Mouse (Mus musculus) liver, embryonic 14.5 days (tissue): Measurements from ENCODE around the gene Dnah14. TPM values are rescaled to one million over a fixed set of nuclear protein-coding genes. Genes with fewer than 3 reads are reported as not detected.

ENCODE experiments used
- ATAC-seq: fragments of 200-750 bp; cut with Nextera tagmentation; 2 replicates; pipeline ENCODE4 v1.8.0; 2017; ENCODE audit warnings: moderate number of reproducible peaks, mild to moderate bottlenecking, moderate library complexity; ENCODE audit not compliant: insufficient read depth
- DNase-seq, 3 experiments: peaks; one replicate each; pipeline ENCODE4 v3.0.0-alpha.2; 2012 to 2013; ENCODE audit warnings: low read depth in 3 of 3, low spot score in 3 of 3
- H3K27ac ChIP-seq: fragments of 300-500 bp; sonication (generic); 2 replicates; pipeline ENCODE4 v1.5.1; 2014; ENCODE audit warnings: moderate library complexity, mild to moderate bottlenecking, control low read depth, inconsistent platforms
- H3K27me3 ChIP-seq: fragments of 300-500 bp; sonication (generic); 2 replicates; pipeline ENCODE4 v1.6.1; 2014; ENCODE audit warnings: mild to moderate bottlenecking, low read length, moderate library complexity; ENCODE audit not compliant: control insufficient read depth, insufficient read depth
- H3K36me3 ChIP-seq: fragments of 300-500 bp; sonication (generic); replicated peaks from 2 replicates; pipeline ENCODE4 v1.6.1; 2014; ENCODE audit warnings: low read depth; ENCODE audit not compliant: control insufficient read depth, insufficient read depth
- H3K4me1 ChIP-seq, 2 experiments: fragments of 200-500 bp in 1 of 2; fragments of 300-500 bp in 1 of 2; sonication (generic) in 1 of 2; replicated peaks; 2 replicates each; pipeline ENCODE4 v1.6.1; 2012 to 2014; ENCODE audit warnings: antibody characterized with exemption in 1 of 2, inconsistent platforms in 1 of 2, low read length in 1 of 2; ENCODE audit not compliant: control insufficient read depth in 2 of 2, insufficient read depth in 2 of 2
- H3K4me2 ChIP-seq: fragments of 300-500 bp; sonication (generic); 2 replicates; pipeline ENCODE4 v1.6.1; 2014; ENCODE audit warnings: low read depth, mild to moderate bottlenecking, control low read depth, moderate library complexity
- H3K4me3 ChIP-seq, 2 experiments: fragments of 200-500 bp in 1 of 2; fragments of 300-500 bp in 1 of 2; sonication (generic) in 1 of 2; 2 replicates each; pipeline ENCODE4 v1.5.1; 2012 to 2014; ENCODE audit warnings: low read depth in 2 of 2, low read length in 2 of 2, mild to moderate bottlenecking in 2 of 2, control low read depth in 1 of 2, inconsistent platforms in 1 of 2, moderate library complexity in 1 of 2; ENCODE audit not compliant: insufficient read depth in 1 of 2
- H3K9ac ChIP-seq: fragments of 300-500 bp; sonication (generic); replicated peaks from 2 replicates; pipeline ENCODE4 v1.6.1; 2014; ENCODE audit warnings: mild to moderate bottlenecking, control low read depth, moderate library complexity
- H3K9me3 ChIP-seq: fragments of 300-500 bp; sonication (generic); 2 replicates; pipeline ENCODE4 v1.6.1; 2016; ENCODE audit warnings: low read length, mixed read lengths; ENCODE audit not compliant: control insufficient read depth
- CTCF ChIP-seq: IDR thresholded peaks from 2 replicates; pipeline ENCODE4 v1.5.1; 2016; ENCODE audit warnings: antibody characterized with exemption, low read depth, control low read depth
- EP300 ChIP-seq: IDR thresholded peaks from 2 replicates; pipeline ENCODE4 v1.6.1; 2016; ENCODE audit warnings: antibody characterized with exemption, low read depth
- WGBS: fragments of 180-500 bp; shearing (Covaris S2); extraction: QIAGEN DNeasy Blood & Tissue Kit; methylation state at CpG from one replicate; pipeline ENCODE4 v1.1.7; 2014; ENCODE audit not compliant: insufficient replicate concordance; 5-methylcytosine and 5-hydroxymethylcytosine counted together
- polyA plus RNA-seq, 2 experiments: library from polyadenylated mRNA; depleted of rRNA in 1 of 2; stranded (reverse) in 1 of 2; unstranded in 1 of 2; fragments of >200 nt; fragmentation: Nextera tagmentation in 1 of 2; extraction: Ambion mirVana in 1 of 2; gene quantifications; 2 replicates each; pipeline versions ENCODE4 v1.2.1 to v1.2.3; 2012 to 2014

Dnah14 gene
- polyA plus RNA-seq, 2 experiments, result 0.03 to 5.0 TPM

DNA sequence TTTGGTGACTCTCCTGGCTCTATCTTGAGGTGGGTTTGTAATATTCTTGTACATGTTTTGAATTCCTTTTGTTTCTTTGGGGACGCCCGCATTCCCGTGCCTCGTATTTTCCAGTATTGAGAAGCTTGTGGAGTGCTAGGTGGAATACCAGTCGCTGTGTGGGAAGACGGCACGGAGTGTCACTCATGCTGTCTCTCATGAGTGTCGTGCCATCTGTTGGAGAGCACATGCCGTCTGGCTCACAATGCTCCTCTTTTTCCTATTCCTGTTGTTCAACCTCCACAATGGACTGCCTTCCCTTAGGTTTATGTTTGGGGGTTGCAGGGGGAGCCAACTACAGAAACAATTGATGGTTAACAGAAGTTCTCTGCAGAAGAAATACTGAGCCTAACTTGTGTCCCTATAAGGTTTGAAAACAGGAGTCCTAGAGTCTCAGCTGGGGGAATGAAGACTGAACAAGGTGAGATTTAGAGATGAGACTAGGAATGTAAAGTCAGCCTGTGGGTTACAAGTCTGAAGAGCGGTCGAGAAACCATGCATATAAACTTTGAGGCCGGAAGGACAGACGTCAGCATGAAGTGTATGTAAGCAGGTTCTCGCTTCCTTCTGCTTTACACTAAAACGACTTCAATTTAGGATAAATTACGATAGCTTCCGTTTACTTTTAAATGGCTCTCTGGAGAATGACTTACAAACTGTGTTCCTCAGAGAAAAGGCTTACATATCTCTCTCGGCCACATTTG is 235.3 kb downstream of the Dnah14 start:
- Histone ChIP-seq H3K27ac (no peak overlapping the region), H3K36me3 (peaks cover 32% of the 10 kb centered on the region), H3K4me2 (no peak overlapping the region), H3K4me1 (no peaks in the 10 kb centered on the region), H3K9me3 (no peaks in the 10 kb centered on the region), H3K4me3 (no peak overlapping the region), H3K9ac (no peak overlapping the region), H3K27me3 (no peaks in the 10 kb centered on the region)
- WGBS, result 86% methylated on average over 18 of the region's 18 CpGs
- DNase-seq, result no peak
- TF ChIP-seq CTCF, result no peak
- no peak for TF ChIP-seq EP300
- ATAC-seq, result no peak

DNA sequence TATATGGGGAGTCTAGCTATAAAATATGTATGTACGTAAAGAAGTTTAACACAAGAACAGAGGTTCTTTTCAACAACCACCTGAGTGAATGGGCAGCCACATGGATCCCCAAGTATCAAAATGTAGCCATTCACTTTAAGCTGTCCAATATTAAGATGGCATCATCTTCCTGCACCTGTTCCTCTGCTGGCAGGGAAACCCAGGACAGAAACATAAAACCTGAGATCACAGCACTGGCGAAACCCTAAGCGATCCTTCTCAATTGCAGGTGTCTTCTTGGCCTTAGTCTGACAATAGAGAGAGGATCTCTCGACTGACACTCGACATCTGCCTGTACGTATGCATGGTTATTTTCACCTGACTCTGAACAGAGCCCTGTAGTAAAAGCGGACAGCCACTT is 250.4 kb downstream of the Dnah14 start:
- H3K27me3 ChIP-seq, result no peaks in the 10 kb centered on the region
- no peaks in the 10 kb centered on the region for H3K9me3 ChIP-seq
- H3K36me3 ChIP-seq, result peaks cover 99% of the 10 kb centered on the region
- no peak for ATAC-seq
- no peak overlapping the region for H3K4me3 ChIP-seq
- H3K4me1 ChIP-seq, result no peaks in the 10 kb centered on the region
- DNase-seq, result no peak
- H3K4me2 ChIP-seq, result no peak overlapping the region
- TF ChIP-seq EP300, result no peak
- TF ChIP-seq CTCF, result no peak
- no peak overlapping the region for H3K27ac ChIP-seq
- WGBS, result 93% methylated on average over 7 of the region's 7 CpGs
- H3K9ac ChIP-seq, result no peak overlapping the region

DNA sequence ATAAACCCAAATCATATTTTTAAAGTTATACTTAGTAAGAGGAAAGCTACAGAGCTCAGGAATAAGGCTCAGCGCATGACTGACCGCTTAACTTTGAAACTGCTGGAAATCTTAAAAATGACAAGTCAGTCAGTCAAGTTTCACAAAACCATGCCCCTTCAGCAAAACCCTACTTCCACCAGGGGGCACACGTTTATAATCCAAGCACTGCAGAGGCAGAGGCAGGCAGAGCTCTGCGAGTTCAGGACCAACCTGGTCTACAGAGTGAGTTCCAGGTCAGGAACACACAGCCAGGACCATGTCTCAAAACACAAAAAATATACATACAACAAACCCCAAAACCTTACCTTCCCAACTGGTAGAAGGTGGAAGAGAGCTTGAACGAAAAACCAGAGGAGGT is 252.0 kb downstream of the Dnah14 start:
- Histone ChIP-seq H3K4me3 (no peak overlapping the region), H3K4me2 (no peak overlapping the region), H3K27me3 (no peaks in the 10 kb centered on the region), H3K4me1 (no peaks in the 10 kb centered on the region), H3K9me3 (no peaks in the 10 kb centered on the region), H3K36me3 (peaks cover 99% of the 10 kb centered on the region), H3K9ac (no peak overlapping the region), H3K27ac (no peak overlapping the region)
- TF ChIP-seq EP300 (no peak), CTCF (peak; percentile 64)
- ATAC-seq (no peak), DNase-seq (no peak)
- 85% methylated on average over 5 of the region's 5 CpGs for WGBS

DNA sequence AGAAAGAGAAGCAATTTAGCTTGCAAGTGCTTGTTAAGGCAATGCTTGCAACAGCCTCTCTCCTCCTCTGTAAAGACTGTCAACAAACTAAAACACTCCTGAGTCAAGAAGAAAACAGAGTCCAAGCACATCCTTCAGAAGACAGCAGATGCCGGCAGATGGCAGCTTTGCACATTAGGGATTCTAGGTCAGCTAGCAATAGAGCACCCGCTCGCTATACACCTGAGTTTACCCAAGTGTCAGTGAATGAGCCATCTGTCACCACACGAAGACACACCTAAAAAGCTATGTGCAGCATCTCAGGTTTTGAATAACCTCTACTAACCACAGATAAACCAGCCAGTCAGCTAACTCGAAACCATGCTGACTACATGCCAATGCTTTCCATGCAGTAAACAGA is 256.4 kb downstream of the Dnah14 start:
- Histone ChIP-seq H3K4me2 (no peak overlapping the region), H3K4me1 (no peaks in the 10 kb centered on the region), H3K27ac (no peak overlapping the region), H3K4me3 (no peak overlapping the region), H3K9ac (no peak overlapping the region), H3K36me3 (peaks cover 97% of the 10 kb centered on the region), H3K9me3 (no peaks in the 10 kb centered on the region), H3K27me3 (no peaks in the 10 kb centered on the region)
- 88% methylated on average over 5 of the region's 5 CpGs for WGBS
- no peak for ATAC-seq
- no peak for TF ChIP-seq EP300
- TF ChIP-seq CTCF, result no peak
- DNase-seq, result no peak

DNA sequence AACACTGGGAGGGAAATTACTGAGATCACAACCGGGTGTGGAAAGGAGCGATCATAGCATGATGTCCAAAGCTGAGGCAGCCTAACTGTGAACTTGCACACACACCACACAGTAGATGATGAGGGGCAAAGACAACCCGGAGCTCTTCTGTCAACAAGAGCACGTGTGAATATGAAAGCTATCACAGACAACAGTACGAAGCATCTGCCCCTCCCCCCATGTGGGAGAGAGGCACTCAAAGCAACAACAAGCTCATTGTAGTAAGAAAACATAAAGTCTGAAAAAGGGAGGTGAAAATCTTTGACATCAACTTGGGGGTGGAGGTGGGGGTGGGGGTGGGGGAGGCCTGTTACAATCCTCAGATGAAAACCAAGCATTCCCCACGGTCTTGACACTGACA is 256.8 kb downstream of the Dnah14 start:
- H3K27ac ChIP-seq, result no peak overlapping the region
- H3K27me3 ChIP-seq, result no peaks in the 10 kb centered on the region
- H3K9me3 ChIP-seq, result no peaks in the 10 kb centered on the region
- no peak for DNase-seq
- no peak overlapping the region for H3K9ac ChIP-seq
- no peak for ATAC-seq
- no peak overlapping the region for H3K4me3 ChIP-seq
- 83% methylated on average over 6 of the region's 6 CpGs for WGBS
- H3K4me2 ChIP-seq, result no peak overlapping the region
- H3K36me3 ChIP-seq, result peaks cover 97% of the 10 kb centered on the region
- TF ChIP-seq EP300 (no peak), CTCF (no peak)
- 0 out of 4 replicates have a peak, but pooled peaks cover 0 to 2% of the 10 kb centered on the region in 2 experiments for H3K4me1 ChIP-seq
